Mouse (Mus musculus) stomach, embryonic 15.5 days (tissue): Measurements from ENCODE around the gene Gm45062. TPM values are rescaled to one million over a fixed set of nuclear protein-coding genes. Genes with fewer than 3 reads are reported as not detected.

ENCODE experiments used
- ATAC-seq: fragments of 200-750 bp; cut with Nextera tagmentation; 2 replicates; pipeline ENCODE4 v1.8.0; 2017; ENCODE audit warnings: low read depth, moderate number of reproducible peaks, moderate TSS enrichment; ENCODE audit not compliant: insufficient read depth, low FRiP score
- H3K27ac ChIP-seq: fragments of 300-500 bp; sonication (generic); 2 replicates; pipeline ENCODE4 v1.5.1; 2015; ENCODE audit warnings: mild to moderate bottlenecking, inconsistent platforms
- H3K27me3 ChIP-seq: fragments of 300-500 bp; sonication (generic); replicated peaks from 2 replicates; pipeline ENCODE4 v1.6.1; 2015; ENCODE audit warnings: inconsistent platforms
- H3K36me3 ChIP-seq: fragments of 300-500 bp; sonication (generic); 2 replicates; pipeline ENCODE4 v1.6.1; 2015; ENCODE audit warnings: inconsistent platforms
- H3K4me1 ChIP-seq: fragments of 300-500 bp; sonication (generic); 2 replicates; pipeline ENCODE4 v1.6.1; 2015; ENCODE audit warnings: inconsistent platforms
- H3K4me2 ChIP-seq: fragments of 300-500 bp; sonication (generic); 2 replicates; pipeline ENCODE4 v1.6.1; 2015; ENCODE audit warnings: mild to moderate bottlenecking, inconsistent platforms
- H3K4me3 ChIP-seq: fragments of 300-500 bp; sonication (generic); replicated peaks from 2 replicates; pipeline ENCODE4 v1.5.1; 2015; ENCODE audit warnings: inconsistent platforms
- H3K9ac ChIP-seq: fragments of 300-500 bp; sonication (generic); 2 replicates; pipeline ENCODE4 v1.6.1; 2015; ENCODE audit warnings: inconsistent platforms
- H3K9me3 ChIP-seq: fragments of 300-500 bp; sonication (generic); 2 replicates; pipeline ENCODE4 v1.6.1; 2016; ENCODE audit warnings: inconsistent platforms
- WGBS: fragments of 180-500 bp; shearing (Covaris S2); methylation state at CpG from one replicate; pipeline ENCODE4 v1.1.7; 2015; 5-methylcytosine and 5-hydroxymethylcytosine counted together
- polyA plus RNA-seq: library from polyadenylated mRNA; unstranded; fragments of >200 nt; fragmentation: Nextera tagmentation; extraction: Ambion mirVana; gene quantifications from 2 replicates; pipeline ENCODE4 v1.2.1, GENCODE M21; 2015

The Gm45062 gene
- polyA plus RNA-seq: 8.7 and 9.7 TPM in 2 replicates

- H3K4me2 ChIP-seq: peak within 1 kb of the TSS; percentile 95
- H3K9me3 ChIP-seq: no peaks in the 10 kb centered on the region
- H3K4me3 ChIP-seq: peak within 1 kb of the TSS; percentile 83
- H3K27me3 ChIP-seq: no peaks in the 10 kb centered on the region
- H3K27ac ChIP-seq: peak within 1 kb of the TSS; percentile 80
- H3K9ac ChIP-seq: peak within 1 kb of the TSS; percentile 51
- H3K4me1 ChIP-seq: no peaks in the 10 kb centered on the region
- no peaks in the 10 kb centered on the region for H3K36me3 ChIP-seq
- peak; percentile 100 for ATAC-seq
- under 1% methylated on average over 64 of the region's 64 CpGs for WGBS
Observed at GRCm38 (mm10) chr6:8259004-8259666, at the start of gene Gm45062, which contains the start of the genes Rpa3 and Umad1. Gene Gm45062 (plus strand): TSS chr6:8259450. Gene Rpa3 (minus strand): TSS chr6:8259173. Gene Umad1 (plus strand): TSS chr6:8259288.

GRCm38 (mm10) chr6:8209866-8210186 is 49.4 kb upstream of the Gm45062 start:
- Histone ChIP-seq H3K36me3 (peaks cover 2% of the 10 kb centered on the region; the same call in 1 of the 2 replicates), H3K27ac (peak overlapping the region; percentile 95), H3K4me1 (peaks cover 8% of the 10 kb centered on the region; the same call in 1 of the 2 replicates), H3K4me3 (peak overlapping the region; percentile 80), H3K4me2 (peak overlapping the region; percentile 55), H3K9me3 (no peaks in the 10 kb centered on the region), H3K9ac (peak overlapping the region; percentile 84; the same call in 1 of the 2 replicates), H3K27me3 (no peaks in the 10 kb centered on the region)
- no peak for ATAC-seq
- WGBS: 10% methylated on average over 10 of the region's 10 CpGs

- H3K4me2 ChIP-seq: peak overlapping the region; percentile 55; the same call in 1 of the 2 replicates
- H3K27me3 ChIP-seq: no peaks in the 10 kb centered on the region
- no peaks in the 10 kb centered on the region for H3K9me3 ChIP-seq
- WGBS: 91% methylated on average over 3 of the region's 3 CpGs
- no peak for ATAC-seq
- H3K4me1 ChIP-seq: peaks cover 8% of the 10 kb centered on the region; the same call in 1 of the 2 replicates
- H3K36me3 ChIP-seq: peaks cover 8% of the 10 kb centered on the region; the same call in 1 of the 2 replicates
- no peak overlapping the region for H3K9ac ChIP-seq
- H3K4me3 ChIP-seq: no peak overlapping the region; the same call in 1 of the 2 replicates
- no peak overlapping the region for H3K27ac ChIP-seq
Observed at GRCm38 (mm10) chr6:8210661-8211060, 48.6 kb upstream of the Gm45062 start.

- no peaks in the 10 kb centered on the region for H3K4me1 ChIP-seq
- ATAC-seq: no peak
- H3K36me3 ChIP-seq: peaks cover 14% of the 10 kb centered on the region
- H3K27me3 ChIP-seq: no peaks in the 10 kb centered on the region
- H3K4me3 ChIP-seq: no peak overlapping the region
- no peaks in the 10 kb centered on the region for H3K9me3 ChIP-seq
- no peak overlapping the region for H3K4me2 ChIP-seq
- H3K9ac ChIP-seq: no peak overlapping the region
- H3K27ac ChIP-seq: no peak overlapping the region
- WGBS: 79% methylated on average over 3 of the region's 3 CpGs
Observed at GRCm38 (mm10) chr6:8227035-8227434, 32.2 kb upstream of the Gm45062 start.

GRCm38 (mm10) chr6:8228596-8228995 is 30.7 kb upstream of the Gm45062 start:
- H3K9me3 ChIP-seq: no peaks in the 10 kb centered on the region
- no peak overlapping the region for H3K9ac ChIP-seq
- H3K36me3 ChIP-seq: peaks cover 13% of the 10 kb centered on the region
- no peaks in the 10 kb centered on the region for H3K27me3 ChIP-seq
- no peak for ATAC-seq
- H3K4me3 ChIP-seq: no peak overlapping the region
- WGBS: 82% methylated on average over 3 of the region's 3 CpGs
- no peak overlapping the region for H3K27ac ChIP-seq
- no peaks in the 10 kb centered on the region for H3K4me1 ChIP-seq
- H3K4me2 ChIP-seq: no peak overlapping the region

- Histone ChIP-seq H3K4me1 (no peaks in the 10 kb centered on the region), H3K27ac (peak overlapping the region; percentile 48; the same call in 1 of the 2 replicates)
- 7% methylated on average over 6 of the region's 6 CpGs for WGBS
Observed at GRCm38 (mm10) chr6:8258316-8258715, 934 bp upstream of the Gm45062 start.

GRCm38 (mm10) chr6:8259667-8260044 is 406 bp downstream of the Gm45062 start:
- Histone ChIP-seq H3K4me3 (peak overlapping the region; percentile 83), H3K4me2 (peak overlapping the region; percentile 95), H3K9me3 (no peaks in the 10 kb centered on the region), H3K27ac (peak overlapping the region; percentile 80), H3K9ac (peak overlapping the region; percentile 51), H3K4me1 (no peaks in the 10 kb centered on the region), H3K36me3 (no peaks in the 10 kb centered on the region), H3K27me3 (no peaks in the 10 kb centered on the region)
- ATAC-seq: no peak; the same call in 1 of the 2 replicates
- 0% methylated on average over 8 of the region's 8 CpGs for WGBS

More at GRCm38 (mm10) chr6:8258316-8258715, 934 bp upstream of the Gm45062 start:
- H3K36me3 ChIP-seq: 0 out of 2 replicates have a peak, but pooled peaks cover 3% of the 10 kb centered on the region
- peak overlapping the region; percentile 42; the same call in 1 of the 2 replicates for H3K9ac ChIP-seq
- H3K4me3 ChIP-seq: peak overlapping the region; percentile 83
- H3K9me3 ChIP-seq: no peaks in the 10 kb centered on the region
- no peak for ATAC-seq
- H3K4me2 ChIP-seq: peak overlapping the region; percentile 54
- H3K27me3 ChIP-seq: no peaks in the 10 kb centered on the region

- WGBS: 72% methylated on average over 3 of the region's 3 CpGs
- Histone ChIP-seq H3K27me3 (no peaks in the 10 kb centered on the region), H3K9ac (no peak overlapping the region), H3K9me3 (no peaks in the 10 kb centered on the region), H3K4me2 (no peak overlapping the region), H3K4me1 (peaks cover 7% of the 10 kb centered on the region; the same call in 1 of the 2 replicates), H3K27ac (no peak overlapping the region), H3K36me3 (no peaks in the 10 kb centered on the region), H3K4me3 (no peak overlapping the region)
- ATAC-seq: peak; percentile 66; the same call in 1 of the 2 replicates
Observed at GRCm38 (mm10) chr6:8271047-8271446, 11.8 kb downstream of the Gm45062 start.

GRCm38 (mm10) chr6:8274387-8275054 is 15.3 kb downstream of the Gm45062 start:
- no peak for ATAC-seq
- Histone ChIP-seq H3K27ac (no peak overlapping the region), H3K9ac (no peak overlapping the region), H3K4me2 (no peak overlapping the region), H3K9me3 (no peaks in the 10 kb centered on the region), H3K4me1 (peaks cover 4% of the 10 kb centered on the region; the same call in 1 of the 2 replicates), H3K27me3 (no peaks in the 10 kb centered on the region), H3K4me3 (no peak overlapping the region), H3K36me3 (no peaks in the 10 kb centered on the region)
- WGBS: 36% methylated on average over 6 of the region's 6 CpGs

- H3K36me3 ChIP-seq: no peaks in the 10 kb centered on the region
- no peaks in the 10 kb centered on the region for H3K4me1 ChIP-seq
- H3K4me2 ChIP-seq: no peak overlapping the region
- H3K9ac ChIP-seq: no peak overlapping the region
- ATAC-seq: no peak
- no peak overlapping the region for H3K27ac ChIP-seq
- no peaks in the 10 kb centered on the region for H3K9me3 ChIP-seq
- 19% methylated on average over 1 of the region's 1 CpGs for WGBS
- no peaks in the 10 kb centered on the region for H3K27me3 ChIP-seq
- no peak overlapping the region for H3K4me3 ChIP-seq
Observed at GRCm38 (mm10) chr6:8275098-8275497, 15.8 kb downstream of the Gm45062 start.

GRCm38 (mm10) chr6:8276431-8276830 is 17.2 kb downstream of the Gm45062 start:
- Histone ChIP-seq H3K4me2 (no peak overlapping the region), H3K4me1 (no peaks in the 10 kb centered on the region), H3K36me3 (no peaks in the 10 kb centered on the region), H3K4me3 (no peak overlapping the region), H3K9me3 (no peaks in the 10 kb centered on the region), H3K9ac (no peak overlapping the region), H3K27ac (no peak overlapping the region), H3K27me3 (no peaks in the 10 kb centered on the region)
- WGBS: 57% methylated on average over 4 of the region's 4 CpGs
- peak; percentile 70 for ATAC-seq

GRCm38 (mm10) chr6:8278426-8279002 is 19.3 kb downstream of the Gm45062 start:
- Histone ChIP-seq H3K4me3 (no peak overlapping the region), H3K9me3 (no peaks in the 10 kb centered on the region), H3K4me1 (no peaks in the 10 kb centered on the region), H3K36me3 (no peaks in the 10 kb centered on the region), H3K4me2 (no peak overlapping the region), H3K9ac (no peak overlapping the region), H3K27me3 (no peaks in the 10 kb centered on the region), H3K27ac (no peak overlapping the region)
- ATAC-seq: no peak
- WGBS: 75% methylated on average over 5 of the region's 5 CpGs
